Mouse (Mus musculus): ENCODE data around the gene Shbg. TPM values are rescaled to one million over a fixed set of nuclear protein-coding genes. Genes with fewer than 3 reads are reported as not detected.

The Shbg gene
- polyA plus RNA-seq, 1 experiment from 2014 or later, result not detected

DNA sequence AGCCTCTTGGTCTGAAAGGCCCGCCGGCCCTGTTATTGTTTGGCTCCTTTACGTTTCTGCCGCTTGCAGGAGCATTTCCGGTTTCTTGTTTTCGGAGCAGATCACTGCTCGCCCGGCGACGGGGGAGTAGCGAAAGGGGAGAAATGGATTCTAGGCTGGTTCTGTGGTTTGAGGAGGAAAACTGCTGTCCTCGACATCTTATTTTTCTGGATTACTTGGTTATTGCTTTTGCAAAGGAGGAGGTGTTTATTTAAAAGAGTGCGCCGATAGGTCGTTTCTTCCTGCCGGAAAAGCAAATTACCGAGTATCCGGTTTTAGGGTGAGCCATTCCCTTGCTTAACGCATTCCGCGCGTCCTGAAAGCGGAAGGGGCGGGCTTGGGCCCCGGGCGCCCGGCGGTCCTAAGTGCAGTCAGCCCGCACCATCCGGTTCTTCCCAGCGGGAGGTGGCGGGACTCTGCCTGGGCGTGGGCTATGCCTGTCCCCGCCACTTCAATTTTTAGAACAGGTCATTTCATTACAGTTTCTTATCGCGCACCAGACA is 36.5 kb downstream of the Shbg start:
- Histone ChIP-seq H3K4me3 (ENCODE audit: low read depth, low read length) (peak overlapping the region; percentile 84), H3K36me3 (ENCODE audit: insufficient read depth) (peaks cover 27% of the 10 kb centered on the region), H3K9me3 (ENCODE audit: low read depth, low read length) (no peaks in the 10 kb centered on the region), H3K4me1 (ENCODE audit: insufficient read depth) (peaks cover 11% of the 10 kb centered on the region), H3K4me2 (peak overlapping the region; percentile 63), H3K27me3 (ENCODE audit: insufficient read depth, low read length) (no peaks in the 10 kb centered on the region), H3K9ac (peak overlapping the region; percentile 76), H3K27ac (ENCODE audit: low read depth) (peak overlapping the region; percentile 91)
- no peak for TF ChIP-seq CTCF (IDR thresholded peaks at IDR 0.05; ENCODE audit: low read depth)
- ATAC-seq (ENCODE audit: insufficient read depth), result peak; percentile 82
- peak; percentile 97 for DNase-seq
- WGBS, result under 1% methylated on average over 36 of the region's 36 CpGs

DNA sequence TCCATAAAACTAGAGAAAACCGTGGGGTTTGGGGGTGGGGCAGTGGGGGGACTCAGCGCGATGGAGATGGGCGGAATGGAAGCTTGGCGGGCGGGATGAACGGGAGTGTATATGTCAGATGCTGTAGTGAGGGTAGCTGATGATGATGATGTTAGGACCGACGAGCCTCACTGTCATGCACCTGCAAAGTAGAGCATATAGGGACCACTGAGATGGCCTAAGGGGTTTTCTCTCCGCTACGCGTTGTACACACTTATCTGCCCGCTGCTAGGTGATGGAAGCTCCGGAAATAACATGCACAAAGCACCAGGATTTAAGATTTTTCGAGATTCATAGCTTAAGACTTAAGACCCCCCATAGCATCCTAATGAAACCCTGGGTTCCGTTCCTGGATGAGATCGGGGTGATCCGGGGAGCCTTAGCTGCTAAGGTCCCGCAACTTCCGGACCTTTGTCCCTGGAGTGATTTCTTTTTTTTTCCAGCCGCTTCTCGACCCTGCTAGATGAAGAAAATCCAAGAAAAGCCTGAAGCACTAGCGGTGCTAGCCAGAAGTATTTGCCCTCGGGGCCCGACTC is 37.0 kb downstream of the Shbg start:
- H3K27me3 ChIP-seq (ENCODE audit: insufficient read depth, low read length), result no peaks in the 10 kb centered on the region
- H3K4me2 ChIP-seq, result peak overlapping the region; percentile 63
- peaks cover 29% of the 10 kb centered on the region for H3K36me3 ChIP-seq (ENCODE audit: insufficient read depth)
- H3K27ac ChIP-seq (ENCODE audit: low read depth), result peak overlapping the region; percentile 91
- ATAC-seq (ENCODE audit: insufficient read depth), result peak; percentile 4; the same call in 1 of the 2 replicates
- peak overlapping the region; percentile 84 for H3K4me3 ChIP-seq (ENCODE audit: low read depth, low read length)
- DNase-seq, result peak; percentile 34
- peak overlapping the region; percentile 76 for H3K9ac ChIP-seq
- under 1% methylated on average over 25 of the region's 25 CpGs for WGBS
- TF ChIP-seq CTCF (IDR thresholded peaks at IDR 0.05; ENCODE audit: low read depth), result no peak
- peaks cover 11% of the 10 kb centered on the region for H3K4me1 ChIP-seq (ENCODE audit: insufficient read depth)
- H3K9me3 ChIP-seq (ENCODE audit: low read depth, low read length), result no peaks in the 10 kb centered on the region

- Histone ChIP-seq H3K27me3 (ENCODE audit: insufficient read depth, low read length) (no peaks in the 10 kb centered on the region), H3K27ac (ENCODE audit: low read depth) (peak within 1 kb of the TSS; percentile 91), H3K36me3 (ENCODE audit: insufficient read depth) (peaks cover 31% of the 10 kb centered on the region), H3K4me1 (ENCODE audit: insufficient read depth) (peaks cover 11% of the 10 kb centered on the region), H3K4me3 (ENCODE audit: low read depth, low read length) (peak within 1 kb of the TSS; percentile 84), H3K4me2 (peak within 1 kb of the TSS; percentile 92), H3K9me3 (ENCODE audit: low read depth, low read length) (no peaks in the 10 kb centered on the region), H3K9ac (peak within 1 kb of the TSS; percentile 85)
- ATAC-seq (ENCODE audit: insufficient read depth) (peak; percentile 58), DNase-seq (peak; percentile 97)
- TF ChIP-seq CTCF (IDR thresholded peaks at IDR 0.05; ENCODE audit: low read depth), result no peak
- WGBS, result under 1% methylated on average over 13 of the region's 13 CpGs
Observed at GRCm38 (mm10) chr11:69580091-69580514, 37.6 kb downstream of the Shbg start, which contains the start of the genes Wrap53 and Trp53. Gene Wrap53, minus strand, starts transcription at chr11:69580255. Gene Trp53, plus strand, starts transcription at chr11:69580359.

GRCm38 (mm10) chr11:69579128-69580017 is 38.3 kb downstream of the Shbg start:
- Histone ChIP-seq H3K36me3 (ENCODE audit: insufficient read depth) (peaks cover 31% of the 10 kb centered on the region), H3K4me2 (peak overlapping the region; percentile 92), H3K9me3 (ENCODE audit: low read depth, low read length) (no peaks in the 10 kb centered on the region), H3K9ac (peak overlapping the region; percentile 85), H3K4me1 (ENCODE audit: insufficient read depth) (peaks cover 11% of the 10 kb centered on the region), H3K27ac (ENCODE audit: low read depth) (peak overlapping the region; percentile 91), H3K4me3 (ENCODE audit: low read depth, low read length) (peak overlapping the region; percentile 84), H3K27me3 (ENCODE audit: insufficient read depth, low read length) (no peaks in the 10 kb centered on the region)
- DNase-seq (peak; percentile 99), ATAC-seq (ENCODE audit: insufficient read depth) (peak; percentile 91)
- 2% methylated on average over 39 of the region's 39 CpGs for WGBS
- TF ChIP-seq CTCF (IDR thresholded peaks at IDR 0.05; ENCODE audit: low read depth), result peak; percentile 100

DNA sequence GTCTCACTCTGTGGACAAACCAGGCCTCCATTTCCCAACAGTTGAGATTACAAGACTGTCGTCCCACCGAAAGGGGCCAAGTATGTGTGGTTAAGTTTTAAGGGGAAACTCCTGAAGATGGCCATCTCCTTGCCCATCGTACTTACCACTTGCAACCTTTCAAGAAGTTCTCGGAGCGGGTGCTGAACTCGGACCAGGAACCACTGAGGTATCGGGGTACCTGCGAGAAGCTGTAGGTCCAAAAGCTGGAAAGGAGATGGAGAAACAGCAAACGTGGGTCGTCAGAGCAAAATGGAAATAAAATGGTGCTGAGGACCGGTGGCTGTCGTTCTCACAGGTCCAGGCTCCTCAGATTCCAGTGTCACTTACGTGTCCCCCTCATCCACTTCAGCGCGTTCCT is 39.4 kb downstream of the Shbg start:
- TF ChIP-seq CTCF (IDR thresholded peaks at IDR 0.05; ENCODE audit: low read depth), result no peak
- Histone ChIP-seq H3K27ac (ENCODE audit: low read depth) (peak overlapping the region; percentile 79), H3K4me2 (peak overlapping the region; percentile 92), H3K27me3 (ENCODE audit: insufficient read depth, low read length) (no peaks in the 10 kb centered on the region), H3K9ac (peak overlapping the region; percentile 85), H3K4me1 (ENCODE audit: insufficient read depth) (peaks cover 11% of the 10 kb centered on the region), H3K9me3 (ENCODE audit: low read depth, low read length) (no peaks in the 10 kb centered on the region), H3K36me3 (ENCODE audit: insufficient read depth) (peaks cover 31% of the 10 kb centered on the region), H3K4me3 (ENCODE audit: low read depth, low read length) (peak overlapping the region; percentile 84)
- ATAC-seq (ENCODE audit: insufficient read depth) (no peak), DNase-seq (no peak)
- 9% methylated on average over 15 of the region's 15 CpGs for WGBS

DNA sequence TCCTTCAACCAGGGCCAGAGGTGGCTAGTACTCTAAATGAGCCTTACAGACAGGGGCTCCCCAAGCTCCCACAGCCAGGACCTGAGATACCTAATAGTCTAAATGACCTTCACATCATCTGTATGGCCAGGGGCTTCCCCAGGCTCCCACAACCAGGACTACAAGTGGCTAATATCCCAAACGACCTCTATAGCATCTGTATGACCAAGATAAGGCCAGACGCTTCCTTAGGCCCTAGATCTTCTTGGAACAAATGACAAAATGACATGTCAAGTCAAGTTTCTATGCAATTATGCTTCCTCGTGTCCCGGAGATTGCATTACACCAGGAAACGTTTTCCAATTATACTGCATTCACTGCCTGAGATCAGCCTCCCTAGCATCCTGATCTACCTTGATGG is 41.4 kb downstream of the Shbg start:
- H3K9ac ChIP-seq, result no peak overlapping the region
- H3K27me3 ChIP-seq (ENCODE audit: insufficient read depth, low read length), result no peaks in the 10 kb centered on the region
- peaks cover 7% of the 10 kb centered on the region for H3K4me1 ChIP-seq (ENCODE audit: insufficient read depth)
- DNase-seq, result no peak
- 67% methylated on average over 5 of the region's 5 CpGs for WGBS
- no peak for ATAC-seq (ENCODE audit: insufficient read depth)
- no peak overlapping the region for H3K4me3 ChIP-seq (ENCODE audit: low read depth, low read length)
- H3K9me3 ChIP-seq (ENCODE audit: low read depth, low read length), result no peaks in the 10 kb centered on the region
- peaks cover 32% of the 10 kb centered on the region for H3K36me3 ChIP-seq (ENCODE audit: insufficient read depth)
- H3K4me2 ChIP-seq, result no peak overlapping the region
- no peak for TF ChIP-seq CTCF (IDR thresholded peaks at IDR 0.05; ENCODE audit: low read depth)
- no peak overlapping the region for H3K27ac ChIP-seq (ENCODE audit: low read depth)

- Histone ChIP-seq H3K9ac (no peak overlapping the region), H3K36me3 (ENCODE audit: insufficient read depth) (peaks cover 42% of the 10 kb centered on the region), H3K27ac (ENCODE audit: low read depth) (no peak overlapping the region), H3K27me3 (ENCODE audit: insufficient read depth, low read length) (no peaks in the 10 kb centered on the region), H3K9me3 (ENCODE audit: low read depth, low read length) (no peaks in the 10 kb centered on the region), H3K4me3 (ENCODE audit: low read depth, low read length) (no peak overlapping the region), H3K4me1 (ENCODE audit: insufficient read depth) (peaks cover 7% of the 10 kb centered on the region), H3K4me2 (no peak overlapping the region)
- peak; percentile 62 for TF ChIP-seq CTCF (IDR thresholded peaks at IDR 0.05; ENCODE audit: low read depth)
- ATAC-seq (ENCODE audit: insufficient read depth) (no peak), DNase-seq (peak; percentile 64)
- 56% methylated on average over 3 of the region's 3 CpGs for WGBS
Observed at GRCm38 (mm10) chr11:69575220-69575619, 42.5 kb downstream of the Shbg start.

Measured in lung, embryonic 14.5 days (tissue).